Mouse (Mus musculus): ENCODE measurements around the gene Olfr195.
"Not testable (repeated sequence)": the region's sequence is repeated elsewhere in the genome, so short reads cannot be mapped to it uniquely, and the experiment has no call there.

The Olfr195 gene

GRCm38 (mm10) chr16:59146746-59147145, at the start of gene Olfr195:
Gene Olfr195 (plus strand): TSS chr16:59147046.
- no peak for DNase-seq (ENCODE audit: low spot score)

- DNase-seq (ENCODE audit: low spot score): no peak
Observed at GRCm38 (mm10) chr16:59105312-59105711, 41.5 kb upstream of the Olfr195 start.

GRCm38 (mm10) chr16:59108522-59108921, 38.3 kb upstream of the Olfr195 start:
- not testable (repeated sequence) for DNase-seq (ENCODE audit: low spot score)

GRCm38 (mm10) chr16:59111781-59112180, 35.1 kb upstream of the Olfr195 start, which contains the start of gene Olfr193:
Gene Olfr193 (minus strand): TSS chr16:59111881.
- no peak for DNase-seq (ENCODE audit: low spot score)

- no peak for DNase-seq (ENCODE audit: low spot score)
Observed at GRCm38 (mm10) chr16:59120969-59121368, 25.9 kb upstream of the Olfr195 start, which contains the start of gene Olfr194. Gene Olfr194 (minus strand): TSS chr16:59121069.

- DNase-seq (ENCODE audit: low spot score): no peak
Observed at GRCm38 (mm10) chr16:59130740-59131139, 16.1 kb upstream of the Olfr195 start.

- no peak for DNase-seq (ENCODE audit: low spot score)
Observed at GRCm38 (mm10) chr16:59141105-59141504, 5.7 kb upstream of the Olfr195 start.

- DNase-seq (ENCODE audit: low spot score): no peak
Observed at GRCm38 (mm10) chr16:59151996-59152395, 5.2 kb downstream of the Olfr195 start.

GRCm38 (mm10) chr16:59170354-59170753, 23.5 kb downstream of the Olfr195 start, which contains the start of gene Olfr196:
Gene Olfr196 (minus strand): TSS chr16:59170454.
- no peak for DNase-seq (ENCODE audit: low spot score)
